Mouse (Mus musculus) bone marrow, adult 2 months (tissue): Measurements from ENCODE around the gene Myh7.

Source experiments
- CTCF ChIP-seq: fragments of 200-500 bp; IDR thresholded peaks from 2 replicates; pipeline ENCODE4 v1.5.1; 2011; ENCODE audit warnings: low read length, control low read depth; ENCODE audit not compliant: control insufficient read depth, insufficient read depth
- POLR2A ChIP-seq: fragments of 200-500 bp; IDR thresholded peaks from 2 replicates; pipeline ENCODE4 v1.6.1; 2011; ENCODE audit warnings: low read depth, mild to moderate bottlenecking, control low read depth, low read length, borderline replicate concordance; ENCODE audit not compliant: control insufficient read depth

DNA sequence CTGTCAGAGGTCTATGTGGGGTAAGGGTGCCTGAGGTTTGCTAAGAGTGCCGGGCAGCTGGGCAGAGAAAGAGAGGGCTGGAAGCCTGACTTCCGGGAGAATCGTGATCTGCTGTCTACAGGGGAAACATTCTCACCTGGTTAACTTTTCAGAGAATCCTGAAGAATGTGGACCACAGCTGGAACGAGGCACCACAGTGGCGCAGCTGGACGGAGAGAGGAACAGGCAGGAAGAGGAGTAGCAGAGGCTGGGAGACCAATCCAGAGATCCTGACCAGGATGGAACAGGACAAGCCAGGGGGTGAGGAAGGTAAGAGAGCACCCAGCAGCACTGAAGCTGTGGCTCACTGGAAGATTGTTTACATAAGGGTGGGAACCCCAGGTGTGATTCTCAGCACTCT lies 28.8 kb downstream of the Myh7 start:
- TF ChIP-seq CTCF (no peak), POLR2A (no peak)
